Mouse (Mus musculus) bone marrow macrophage, adult 2 months (primary cell): ENCODE measurements around the gene Skiv2l.

ENCODE experiments used
- CTCF ChIP-seq: IDR thresholded peaks from 2 replicates; pipeline ENCODE4 v1.5.1; 2012; ENCODE audit warnings: low read depth, mild to moderate bottlenecking, low read length, moderate library complexity
- POLR2A ChIP-seq: IDR thresholded peaks from 2 replicates; pipeline ENCODE4 v1.6.1; 2012; ENCODE audit warnings: mild to moderate bottlenecking, low read depth, low read length, borderline replicate concordance

GRCm38 (mm10) chr17:34838785-34839184, 11.2 kb downstream of the Skiv2l start:
- no peak for TF ChIP-seq CTCF
- TF ChIP-seq POLR2A = no peak
